ENCODE assay signal across 8 mouse cellular contexts in the genomic region with DNA sequence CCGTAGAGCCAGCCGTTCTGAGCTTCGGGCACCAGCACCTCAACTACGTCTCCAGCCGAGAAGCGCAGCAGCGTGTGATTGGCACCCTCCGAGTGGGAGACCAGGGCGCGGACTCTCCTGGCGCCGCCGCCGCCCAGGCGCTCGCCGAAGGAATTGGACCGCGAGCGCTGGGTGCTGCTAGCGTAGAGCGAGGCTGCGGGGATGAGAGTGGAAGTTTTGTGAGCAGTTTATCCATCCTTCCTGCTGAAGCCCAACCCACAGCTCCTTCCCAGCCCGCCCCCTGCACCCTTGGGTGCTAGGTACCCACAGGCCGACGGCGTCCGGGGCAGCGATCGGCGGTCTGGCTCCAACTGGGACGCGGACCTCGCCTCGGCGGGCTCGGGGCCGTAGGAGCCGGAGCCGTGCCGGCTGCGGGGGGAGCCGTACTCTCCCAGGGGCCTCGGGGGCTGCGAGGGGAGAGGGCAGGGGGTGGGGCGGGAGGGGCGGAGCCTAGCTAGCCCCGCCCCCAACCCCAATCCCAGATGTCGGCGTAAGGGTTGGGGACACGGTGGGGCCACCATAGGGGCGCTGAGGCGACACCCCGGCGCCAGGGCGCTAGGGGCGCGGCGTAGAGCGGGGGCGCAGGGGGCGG. TPM values are rescaled to one million over a fixed set of nuclear protein-coding genes. Genes with fewer than 3 reads are reported as not detected.
DNase-seq lines count a peak whose midpoint lies in the region; ATAC-seq and TF ChIP-seq lines count a peak whose summit lies in the region.

No protein-coding gene starts in this region.

- 2% methylated on average over 56 of the region's 62 CpGs for WGBS in spleen, adult 2 months
- under 1% methylated on average over 58 of the region's 62 CpGs for WGBS in heart, embryonic 16.5 days
- 1% methylated on average over 55 of the region's 62 CpGs for WGBS in limb, embryonic 10.5 days
- WGBS in midbrain, postnatal 0 days = 1% methylated on average over 47 of the region's 62 CpGs

- peaks cover 15% of the 10 kb centered on the region for H3K27me3 ChIP-seq in spleen, adult 2 months (ENCODE audit: control insufficient read depth, insufficient read depth, low read length)
- H3K27me3 ChIP-seq in heart, embryonic 16.5 days (ENCODE audit: control insufficient read depth, insufficient read depth, low read length) = peaks cover 16% of the 10 kb centered on the region
- peaks cover 61% of the 10 kb centered on the region for H3K27me3 ChIP-seq in limb, embryonic 10.5 days (ENCODE audit: low read depth, poor library complexity, severe bottlenecking)
- peaks cover 18% of the 10 kb centered on the region for H3K27me3 ChIP-seq in midbrain, postnatal 0 days (ENCODE audit: insufficient read depth, low read length)

- H3K4me1 ChIP-seq in spleen, adult 2 months (ENCODE audit: control insufficient read depth, insufficient read depth, insufficient read length) = peaks cover 13% of the 10 kb centered on the region
- peaks cover 10% of the 10 kb centered on the region for H3K4me1 ChIP-seq in heart, embryonic 16.5 days (ENCODE audit: control insufficient read depth, insufficient read depth, low read length)
- H3K4me1 ChIP-seq in limb, embryonic 10.5 days = peaks cover 35% of the 10 kb centered on the region
- H3K4me1 ChIP-seq in midbrain, postnatal 0 days (ENCODE audit: insufficient read depth, low read length) = 0 out of 2 replicates have a peak, but pooled peaks cover 3% of the 10 kb centered on the region

- H3K4me3 ChIP-seq in spleen, adult 2 months (ENCODE audit: extremely low read depth, insufficient read depth, insufficient read length) = peak overlapping the region; percentile 36; the same call in 1 of the 2 replicates
- H3K4me3 ChIP-seq in heart, embryonic 16.5 days (ENCODE audit: low read length) = peak overlapping the region; percentile 58
- H3K4me3 ChIP-seq in limb, embryonic 10.5 days = peak overlapping the region; percentile 83
- peak overlapping the region; percentile 63 for H3K4me3 ChIP-seq in midbrain, postnatal 0 days (ENCODE audit: low read depth, low read length)

- TF ChIP-seq CTCF in spleen, adult 2 months (IDR thresholded peaks at IDR 0.05; ENCODE audit: extremely low read depth, insufficient read depth, insufficient read length, insufficient replicate concordance) = no peak
- no peak for TF ChIP-seq CTCF in midbrain, postnatal 0 days (IDR thresholded peaks at IDR 0.05)

- no peaks in the 10 kb centered on the region for H3K36me3 ChIP-seq in spleen, adult 2 months (ENCODE audit: control insufficient read depth, insufficient read depth, low read length)
- no peaks in the 10 kb centered on the region for H3K36me3 ChIP-seq in heart, embryonic 16.5 days (ENCODE audit: control insufficient read depth, insufficient read depth)
- no peaks in the 10 kb centered on the region for H3K36me3 ChIP-seq in limb, embryonic 10.5 days
- no peaks in the 10 kb centered on the region for H3K36me3 ChIP-seq in midbrain, postnatal 0 days (ENCODE audit: insufficient read depth, low read length)

- peak; percentile 49 for DNase-seq in CD4-positive, CD25-positive, alpha-beta regulatory T cell, adult 2 months (ENCODE audit: low read depth, low spot score)
- DNase-seq in spleen, adult 2 months (ENCODE audit: low read depth in 1 of 2, low spot score in 2 of 2) = no peak
- DNase-seq in spleen, adult 18-20 months = no peak
- peak; percentile 68 for DNase-seq in limb, embryonic 10.5 days (ENCODE audit: low spot score)
- DNase-seq in midbrain, postnatal 0 days (ENCODE audit: low spot score) = peak; percentile 30
- DNase-seq in cerebellum, adult 9-10 months = no peak

- H3K9me3 ChIP-seq in heart, embryonic 16.5 days (replicated peaks; ENCODE audit: control insufficient read depth, low read length) = no peaks in the 10 kb centered on the region
- H3K9me3 ChIP-seq in limb, embryonic 10.5 days (replicated peaks) = no peaks in the 10 kb centered on the region
- H3K9me3 ChIP-seq in midbrain, postnatal 0 days (ENCODE audit: low read length) = no peaks in the 10 kb centered on the region

- H3K27ac ChIP-seq in spleen, adult 2 months (ENCODE audit: insufficient read depth, low read length) = no peak overlapping the region
- H3K27ac ChIP-seq in heart, embryonic 16.5 days (ENCODE audit: low read length) = peak overlapping the region; percentile 15; the same call in 1 of the 2 replicates
- peak overlapping the region; percentile 77 for H3K27ac ChIP-seq in limb, embryonic 10.5 days
- peak overlapping the region; percentile 32; the same call in 1 of the 2 replicates for H3K27ac ChIP-seq in midbrain, postnatal 0 days (ENCODE audit: low read depth, low read length)

- no peak for TF ChIP-seq POLR2A in spleen, adult 2 months (IDR thresholded peaks at IDR 0.05; ENCODE audit: low read depth, low read length)

- ATAC-seq in CD4-positive, CD25-positive, alpha-beta regulatory T cell, adult 4 months = no peak
- ATAC-seq in heart, embryonic 16.5 days (replicated peaks; ENCODE audit: extremely low read depth, insufficient read depth, low FRiP score) = peak; percentile 79
- peak; percentile 61 for ATAC-seq in midbrain, postnatal 0 days (ENCODE audit: low FRiP score)

- peak overlapping the region; percentile 74 for H3K9ac ChIP-seq in heart, embryonic 16.5 days (ENCODE audit: low read length)
- H3K9ac ChIP-seq in midbrain, postnatal 0 days (replicated peaks; ENCODE audit: low read length, poor library complexity, severe bottlenecking) = peak overlapping the region; percentile 81

- peak overlapping the region; percentile 95 for H3K4me2 ChIP-seq in heart, embryonic 16.5 days (ENCODE audit: low read depth, low read length)
- peak overlapping the region; percentile 100 for H3K4me2 ChIP-seq in midbrain, postnatal 0 days (ENCODE audit: low read depth, low read length, poor library complexity, severe bottlenecking)

RNA-seq across cellular contexts. Expression of gene Slc16a8, which starts 6.6 kb away (rescaled TPM):
- not detected for polyA plus RNA-seq in CD4-positive, CD25-positive, alpha-beta regulatory T cell, adult 4 months (2017; shearing (Covaris generic))
- not detected in 2 replicates for polyA plus RNA-seq in spleen, adult 2 months (2012; rRNA removed)
- polyA plus RNA-seq in heart, embryonic 16.5 days (2015; fragmentation: Nextera tagmentation; extraction: Ambion mirVana) = 0.47 and 0.95 TPM in 2 replicates
- polyA plus RNA-seq in limb, embryonic 10.5 days (2016; fragmentation: Nextera tagmentation; extraction: Ambion mirVana) = 0.16 TPM in 1 of 2 replicates, not detected in the other
- 0.93 TPM in 1 of 2 replicates, not detected in the other for total RNA-seq in midbrain, postnatal 0 days (2014; rRNA removed)
- 0.45 and 0.54 TPM in 2 replicates for polyA plus RNA-seq in midbrain, postnatal 0 days (2015; fragmentation: Nextera tagmentation; extraction: Ambion mirVana)

RNA-seq across cellular contexts. Expression of gene Baiap2l2, which starts 24.1 kb away (rescaled TPM):
- polyA plus RNA-seq in CD4-positive, CD25-positive, alpha-beta regulatory T cell, adult 4 months (2017; shearing (Covaris generic)) = not detected
- polyA plus RNA-seq in spleen, adult 2 months (2012; rRNA removed) = 0.14 and 0.18 TPM in 2 replicates
- 14.2 and 17.3 TPM in 2 replicates for polyA plus RNA-seq in heart, embryonic 16.5 days (2015; fragmentation: Nextera tagmentation; extraction: Ambion mirVana)
- 2.6 and 3.1 TPM in 2 replicates for polyA plus RNA-seq in limb, embryonic 10.5 days (2016; fragmentation: Nextera tagmentation; extraction: Ambion mirVana)
- total RNA-seq in midbrain, postnatal 0 days (2014; rRNA removed) = 3.0 and 3.1 TPM in 2 replicates
- polyA plus RNA-seq in midbrain, postnatal 0 days (2015; fragmentation: Nextera tagmentation; extraction: Ambion mirVana) = 8.0 and 8.5 TPM in 2 replicates

RNA-seq across cellular contexts. Expression of gene Gm49486, which starts 32.0 kb away (rescaled TPM):
- polyA plus RNA-seq in CD4-positive, CD25-positive, alpha-beta regulatory T cell, adult 4 months (2017; shearing (Covaris generic)) = under 1 TPM in 1 of 2 experiments, not detected in 1; 0.52 TPM
- polyA plus RNA-seq in spleen, adult 2 months (2012; rRNA removed) = not detected in 2 replicates
- polyA plus RNA-seq in heart, embryonic 16.5 days (2015; fragmentation: Nextera tagmentation; extraction: Ambion mirVana) = 0.63 and 0.67 TPM in 2 replicates
- polyA plus RNA-seq in limb, embryonic 10.5 days (2016; fragmentation: Nextera tagmentation; extraction: Ambion mirVana) = 0.11 and 0.48 TPM in 2 replicates
- total RNA-seq in midbrain, postnatal 0 days (2014; rRNA removed) = 1.8 and 3.7 TPM in 2 replicates
- 1.1 and 2.0 TPM in 2 replicates for polyA plus RNA-seq in midbrain, postnatal 0 days (2015; fragmentation: Nextera tagmentation; extraction: Ambion mirVana)

RNA-seq across cellular contexts. Expression of gene Pick1, which starts 32.2 kb away (rescaled TPM):
- 10 to 100 TPM in 1 of 2 experiments, 1 to 10 TPM in 1; 6.0 to 10.5 TPM for polyA plus RNA-seq in CD4-positive, CD25-positive, alpha-beta regulatory T cell, adult 4 months (2017; shearing (Covaris generic))
- 13.7 and 15.4 TPM in 2 replicates for polyA plus RNA-seq in spleen, adult 2 months (2012; rRNA removed)
- 36.5 and 37.9 TPM in 2 replicates for polyA plus RNA-seq in heart, embryonic 16.5 days (2015; fragmentation: Nextera tagmentation; extraction: Ambion mirVana)
- 38.3 and 52.5 TPM in 2 replicates for polyA plus RNA-seq in limb, embryonic 10.5 days (2016; fragmentation: Nextera tagmentation; extraction: Ambion mirVana)
- total RNA-seq in midbrain, postnatal 0 days (2014; rRNA removed) = 65.8 and 81.1 TPM in 2 replicates
- polyA plus RNA-seq in midbrain, postnatal 0 days (2015; fragmentation: Nextera tagmentation; extraction: Ambion mirVana) = 78.1 and 84.2 TPM in 2 replicates

Comparison
In these comparisons a context has a peak if more than half of its experiments do, and no peak if none do; other contexts are left out.
1. DNase-seq: peak in CD4-positive, CD25-positive, alpha-beta regulatory T cell, adult 2 months (single experiment), limb, embryonic 10.5 days (single experiment) and midbrain, postnatal 0 days (single experiment); none in spleen, adult 2 months (0 of 2), spleen, adult 18-20 months (0 of 2) and cerebellum, adult 9-10 months (single experiment).
2. Peak in every context shown above with its lines, with median percentiles within 50 percentile points of each other: H3K4me3 ChIP-seq.